Mouse (Mus musculus): Measurements from ENCODE around the gene Sspo. TPM values are rescaled to one million over a fixed set of nuclear protein-coding genes. Genes with fewer than 3 reads are reported as not detected.
A peak's percentile ranks its signal among the peaks of the same experiment; 100 is the strongest.

The Sspo gene
- polyA plus RNA-seq, 1 experiment: 0.27 TPM

DNA sequence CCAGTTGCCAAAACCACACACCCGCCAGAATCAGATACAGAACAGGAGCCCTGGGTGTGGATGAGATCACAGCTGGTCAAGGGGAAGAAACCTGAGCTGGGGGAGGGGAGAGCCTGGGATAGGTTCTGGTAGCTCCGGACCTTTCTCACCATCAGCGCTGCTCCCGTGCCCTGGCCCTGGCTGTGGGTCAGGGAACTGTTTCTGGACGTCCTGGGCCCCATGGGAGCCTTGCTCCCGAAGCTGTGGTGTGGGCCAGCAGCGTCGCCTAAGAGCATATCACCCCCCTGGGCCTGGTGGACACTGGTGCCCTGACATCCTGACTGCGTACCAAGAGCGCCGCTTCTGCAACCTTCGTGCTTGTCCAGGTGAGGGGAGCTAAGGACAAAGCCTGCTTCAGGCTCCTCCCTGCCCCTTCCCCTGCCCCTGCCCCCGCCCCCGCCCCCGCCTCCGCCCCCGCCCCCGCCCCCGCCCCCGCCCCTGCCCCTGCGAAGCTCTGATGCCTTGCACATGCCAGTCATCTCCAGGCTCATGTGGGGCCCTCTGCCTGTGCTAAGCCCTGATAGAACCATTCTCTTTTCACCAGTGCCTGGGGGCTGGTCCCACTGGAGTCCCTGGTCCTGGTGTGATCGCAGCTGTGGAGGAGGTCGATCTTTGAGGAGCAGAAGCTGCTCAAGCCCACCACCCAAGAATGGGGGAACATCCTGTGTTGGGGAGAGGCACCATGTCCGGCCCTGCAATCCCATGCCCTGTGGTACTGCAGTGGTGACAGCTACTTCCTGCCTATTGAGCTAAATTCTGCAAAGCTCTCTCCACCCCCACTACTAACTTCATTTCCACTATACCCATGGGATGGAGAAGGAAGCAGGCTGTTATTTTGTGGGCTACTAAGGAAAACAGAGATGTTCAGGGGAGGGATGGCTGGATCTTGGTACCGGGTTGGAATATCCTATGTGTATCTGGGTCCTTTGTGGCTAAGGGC is 40.0 kb downstream of the Sspo start:
- Histone ChIP-seq H3K27ac (ENCODE audit: control insufficient read depth, insufficient read depth, low read depth, low read length, poor library complexity) (no peak overlapping the region), H3K4me1 (ENCODE audit: control insufficient read depth, insufficient read depth, low read length) (no peaks in the 10 kb centered on the region), H3K4me3 (replicated peaks; ENCODE audit: control insufficient read depth, low read depth, low read length) (no peak overlapping the region)
- WGBS: 15% methylated on average over 21 of the region's 25 CpGs
- TF ChIP-seq POLR2A (IDR thresholded peaks at IDR 0.05; ENCODE audit: borderline replicate concordance, control insufficient read depth, low read depth, low read length) (no peak), CTCF (IDR thresholded peaks at IDR 0.05; ENCODE audit: control insufficient read depth, insufficient read depth, low read length) (no peak)

GRCm38 (mm10) chr6:48489741-48490140 is 41.7 kb downstream of the Sspo start:
- WGBS: 80% methylated on average over 3 of the region's 3 CpGs

GRCm38 (mm10) chr6:48491361-48491760 is 43.3 kb downstream of the Sspo start:
- Histone ChIP-seq H3K4me1 (ENCODE audit: control insufficient read depth, insufficient read depth, low read length) (no peaks in the 10 kb centered on the region), H3K4me3 (replicated peaks; ENCODE audit: control insufficient read depth, low read depth, low read length) (no peak overlapping the region), H3K27ac (ENCODE audit: control insufficient read depth, insufficient read depth, low read depth, low read length, poor library complexity) (no peak overlapping the region)
- 60% methylated on average over 9 of the region's 9 CpGs for WGBS
- TF ChIP-seq POLR2A (IDR thresholded peaks at IDR 0.05; ENCODE audit: borderline replicate concordance, control insufficient read depth, low read depth, low read length) (no peak), CTCF (IDR thresholded peaks at IDR 0.05; ENCODE audit: control insufficient read depth, insufficient read depth, low read length) (no peak)

More at GRCm38 (mm10) chr6:48489741-48490140, 41.7 kb downstream of the Sspo start:
- Histone ChIP-seq H3K27ac (ENCODE audit: control insufficient read depth, insufficient read depth, low read depth, low read length, poor library complexity) (no peak overlapping the region), H3K4me1 (ENCODE audit: control insufficient read depth, insufficient read depth, low read length) (no peaks in the 10 kb centered on the region), H3K4me3 (replicated peaks; ENCODE audit: control insufficient read depth, low read depth, low read length) (no peak overlapping the region)
- TF ChIP-seq CTCF (IDR thresholded peaks at IDR 0.05; ENCODE audit: control insufficient read depth, insufficient read depth, low read length) (no peak), POLR2A (IDR thresholded peaks at IDR 0.05; ENCODE audit: borderline replicate concordance, control insufficient read depth, low read depth, low read length) (no peak)

DNA sequence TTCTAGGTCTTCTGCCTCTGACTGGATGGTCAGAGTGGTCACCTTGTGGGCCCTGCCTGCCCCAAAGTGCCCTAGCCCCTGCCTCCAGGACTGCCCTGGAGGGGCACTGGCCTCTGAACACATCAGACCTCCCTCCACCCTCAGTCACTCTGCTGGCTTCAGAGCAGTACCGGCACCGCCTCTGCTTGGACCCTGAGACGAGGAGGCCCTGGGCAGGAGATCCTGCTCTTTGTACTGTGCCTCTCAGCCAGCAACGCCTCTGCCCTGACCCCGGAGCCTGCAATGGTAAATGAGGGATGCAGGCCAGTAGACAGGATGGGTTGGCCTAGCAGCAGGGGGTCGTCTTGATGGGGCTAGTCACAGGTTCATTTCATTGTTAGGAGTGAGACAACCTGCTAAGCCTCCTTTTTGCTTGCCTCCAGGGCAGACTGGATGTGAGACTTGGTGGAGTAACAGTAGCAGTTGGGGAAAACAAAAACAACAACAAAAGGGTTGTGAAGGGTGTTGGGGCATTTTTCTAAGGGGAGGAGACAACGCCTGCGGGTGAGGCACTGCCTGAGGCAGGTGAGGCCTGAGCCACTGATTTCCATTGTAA is 45.2 kb downstream of the Sspo start:
- no peaks in the 10 kb centered on the region for H3K4me1 ChIP-seq (ENCODE audit: control insufficient read depth, insufficient read depth, low read length)
- WGBS: 82% methylated on average over 8 of the region's 8 CpGs
- no peak overlapping the region for H3K4me3 ChIP-seq (replicated peaks; ENCODE audit: control insufficient read depth, low read depth, low read length)
- no peak for TF ChIP-seq CTCF (IDR thresholded peaks at IDR 0.05; ENCODE audit: control insufficient read depth, insufficient read depth, low read length)
- no peak for TF ChIP-seq POLR2A (IDR thresholded peaks at IDR 0.05; ENCODE audit: borderline replicate concordance, control insufficient read depth, low read depth, low read length)
- no peak overlapping the region for H3K27ac ChIP-seq (ENCODE audit: control insufficient read depth, insufficient read depth, low read depth, low read length, poor library complexity)

DNA sequence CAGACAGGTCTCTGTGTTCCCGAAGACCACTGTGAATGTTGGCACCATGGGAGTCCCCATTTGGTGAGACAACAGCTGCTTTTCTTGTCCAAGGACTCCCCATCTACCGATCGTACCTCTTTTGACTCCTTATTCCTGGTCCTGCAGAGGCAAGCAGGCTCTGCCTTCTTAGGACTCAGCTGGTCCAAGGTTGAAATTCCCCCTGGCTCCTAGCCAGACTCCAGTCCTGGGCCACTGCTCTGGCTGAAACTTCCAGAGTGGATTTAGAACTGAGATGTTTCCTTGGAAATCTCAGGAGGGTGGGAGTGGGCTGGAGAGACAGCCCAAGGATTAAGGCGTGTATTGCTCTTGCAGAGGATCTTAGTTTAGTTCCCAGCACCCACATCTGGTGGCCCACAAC is 49.5 kb downstream of the Sspo start:
- no peak for TF ChIP-seq POLR2A (IDR thresholded peaks at IDR 0.05; ENCODE audit: borderline replicate concordance, control insufficient read depth, low read depth, low read length)
- TF ChIP-seq CTCF (IDR thresholded peaks at IDR 0.05; ENCODE audit: control insufficient read depth, insufficient read depth, low read length): no peak
- no peaks in the 10 kb centered on the region; the same call in 1 of the 2 replicates for H3K4me1 ChIP-seq (ENCODE audit: control insufficient read depth, insufficient read depth, low read length)
- H3K27ac ChIP-seq (ENCODE audit: control insufficient read depth, insufficient read depth, low read depth, low read length, poor library complexity): no peak overlapping the region
- 92% methylated on average over 4 of the region's 4 CpGs for WGBS
- H3K4me3 ChIP-seq (replicated peaks; ENCODE audit: control insufficient read depth, low read depth, low read length): no peak overlapping the region

- WGBS: 5% methylated on average over 2 of the region's 2 CpGs
- Histone ChIP-seq H3K27ac (ENCODE audit: control insufficient read depth, insufficient read depth, low read depth, low read length, poor library complexity) (no peak overlapping the region), H3K4me3 (replicated peaks; ENCODE audit: control insufficient read depth, low read depth, low read length) (peak overlapping the region; percentile 70), H3K4me1 (ENCODE audit: control insufficient read depth, insufficient read depth, low read length) (no peaks in the 10 kb centered on the region; the same call in 1 of the 2 replicates)
- TF ChIP-seq CTCF (IDR thresholded peaks at IDR 0.05; ENCODE audit: control insufficient read depth, insufficient read depth, low read length) (no peak), POLR2A (IDR thresholded peaks at IDR 0.05; ENCODE audit: borderline replicate concordance, control insufficient read depth, low read depth, low read length) (no peak)
These were observed 55.8 kb downstream of the Sspo start for GRCm38 (mm10) chr6:48503847-48504240.

- H3K27ac ChIP-seq (ENCODE audit: control insufficient read depth, insufficient read depth, low read depth, low read length, poor library complexity): no peak overlapping the region
- H3K4me3 ChIP-seq (replicated peaks; ENCODE audit: control insufficient read depth, low read depth, low read length): peak overlapping the region; percentile 70
- WGBS: under 1% methylated on average over 26 of the region's 26 CpGs
- no peaks in the 10 kb centered on the region; the same call in 1 of the 2 replicates for H3K4me1 ChIP-seq (ENCODE audit: control insufficient read depth, insufficient read depth, low read length)
- TF ChIP-seq POLR2A (IDR thresholded peaks at IDR 0.05; ENCODE audit: borderline replicate concordance, control insufficient read depth, low read depth, low read length) (0 out of 2 replicates have a peak, but pooled peaks have one; percentile 26), CTCF (IDR thresholded peaks at IDR 0.05; ENCODE audit: control insufficient read depth, insufficient read depth, low read length) (no peak)
These were observed 56.3 kb downstream of the Sspo start for GRCm38 (mm10) chr6:48504241-48504854.

GRCm38 (mm10) chr6:48508087-48508486 is 60.1 kb downstream of the Sspo start:
- Histone ChIP-seq H3K4me3 (replicated peaks; ENCODE audit: control insufficient read depth, low read depth, low read length) (no peak overlapping the region), H3K4me1 (ENCODE audit: control insufficient read depth, insufficient read depth, low read length) (no peaks in the 10 kb centered on the region), H3K27ac (ENCODE audit: control insufficient read depth, insufficient read depth, low read depth, low read length, poor library complexity) (no peak overlapping the region)
- no peak for TF ChIP-seq POLR2A (IDR thresholded peaks at IDR 0.05; ENCODE audit: borderline replicate concordance, control insufficient read depth, low read depth, low read length)
- no peak for TF ChIP-seq CTCF (IDR thresholded peaks at IDR 0.05; ENCODE audit: control insufficient read depth, insufficient read depth, low read length)
- 61% methylated on average over 4 of the region's 4 CpGs for WGBS

Measured in bone marrow, adult 2 months (tissue).